Mouse (Mus musculus) stomach, embryonic 16.5 days (tissue): ENCODE results near the gene Cdh4. TPM values are rescaled to one million over a fixed set of nuclear protein-coding genes. Genes with fewer than 3 reads are reported as not detected.

Source experiments
- ATAC-seq: fragments of 200-750 bp; cut with Nextera tagmentation; 2 replicates; pipeline ENCODE4 v1.8.0; 2017; ENCODE audit warnings: moderate number of reproducible peaks, moderate TSS enrichment; ENCODE audit not compliant: insufficient read depth, low FRiP score
- H3K27ac ChIP-seq: fragments of 300-500 bp; sonication (generic); 2 replicates; pipeline ENCODE4 v1.5.1; 2014; ENCODE audit warnings: low read length
- H3K27me3 ChIP-seq: fragments of 300-500 bp; sonication (generic); 2 replicates; pipeline ENCODE4 v1.6.1; 2014; ENCODE audit warnings: low read length, control low read depth, mixed read lengths; ENCODE audit not compliant: control insufficient read depth, insufficient read depth
- H3K36me3 ChIP-seq: fragments of 300-500 bp; sonication (generic); 2 replicates; pipeline ENCODE4 v1.6.1; 2014; ENCODE audit warnings: low read length; ENCODE audit not compliant: control insufficient read depth, insufficient read depth
- H3K4me1 ChIP-seq: fragments of 300-500 bp; sonication (generic); 2 replicates; pipeline ENCODE4 v1.6.1; 2014; ENCODE audit warnings: low read length, control low read depth, mixed read lengths; ENCODE audit not compliant: control insufficient read depth, insufficient read depth
- H3K4me2 ChIP-seq: fragments of 300-500 bp; sonication (generic); 2 replicates; pipeline ENCODE4 v1.6.1; 2014; ENCODE audit warnings: low read depth, low read length, mixed read lengths
- H3K4me3 ChIP-seq: fragments of 300-500 bp; sonication (generic); replicated peaks from 2 replicates; pipeline ENCODE4 v1.5.1; 2014; ENCODE audit warnings: mild to moderate bottlenecking, low read length
- H3K9ac ChIP-seq: fragments of 300-500 bp; sonication (generic); 2 replicates; pipeline ENCODE4 v1.6.1; 2014; ENCODE audit warnings: low read length
- H3K9me3 ChIP-seq: fragments of 300-500 bp; sonication (generic); replicated peaks from 2 replicates; pipeline ENCODE4 v1.6.1; 2016; ENCODE audit warnings: low read length, control low read depth; ENCODE audit not compliant: control insufficient read depth
- WGBS: fragments of 180-500 bp; shearing (Covaris S2); extraction: QIAGEN DNeasy Blood & Tissue Kit; methylation state at CpG from one replicate; pipeline ENCODE4 v1.1.7; 2014; 5-methylcytosine and 5-hydroxymethylcytosine counted together
- polyA plus RNA-seq: library from polyadenylated mRNA; unstranded; fragments of >200 nt; fragmentation: Nextera tagmentation; extraction: Ambion mirVana; gene quantifications from 2 replicates; pipeline ENCODE4 v1.2.1, GENCODE M21; 2015

Gene Cdh4
- polyA plus RNA-seq, 1 experiment from 2014 or later, result 4.4 TPM

DNA sequence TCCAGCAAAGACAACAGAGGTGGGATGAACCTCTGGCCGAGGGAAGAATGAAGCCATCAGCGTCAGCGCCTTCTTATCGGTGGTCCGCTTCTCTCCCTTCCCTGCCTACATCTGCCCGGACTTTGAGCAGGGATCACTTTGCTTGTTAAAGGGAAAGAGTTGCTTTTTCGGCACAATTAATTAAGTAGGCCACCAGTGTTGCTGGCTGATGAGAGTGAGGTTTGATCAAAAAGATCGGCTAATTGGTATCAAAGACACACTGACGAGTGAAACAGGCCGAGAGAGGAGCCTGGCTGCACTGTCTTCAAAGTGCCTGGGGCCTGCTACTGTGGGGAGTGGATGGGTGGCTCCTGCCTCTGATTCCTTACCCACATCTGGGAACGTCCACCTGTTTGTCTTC, 49.7 kb downstream of the Cdh4 start:
- 70% methylated on average over 11 of the region's 11 CpGs for WGBS
- Histone ChIP-seq H3K9ac (no peak overlapping the region), H3K27ac (no peak overlapping the region), H3K9me3 (no peaks in the 10 kb centered on the region), H3K4me1 (no peaks in the 10 kb centered on the region), H3K4me2 (no peak overlapping the region), H3K4me3 (no peak overlapping the region), H3K27me3 (no peaks in the 10 kb centered on the region), H3K36me3 (no peaks in the 10 kb centered on the region)
- no peak for ATAC-seq

DNA sequence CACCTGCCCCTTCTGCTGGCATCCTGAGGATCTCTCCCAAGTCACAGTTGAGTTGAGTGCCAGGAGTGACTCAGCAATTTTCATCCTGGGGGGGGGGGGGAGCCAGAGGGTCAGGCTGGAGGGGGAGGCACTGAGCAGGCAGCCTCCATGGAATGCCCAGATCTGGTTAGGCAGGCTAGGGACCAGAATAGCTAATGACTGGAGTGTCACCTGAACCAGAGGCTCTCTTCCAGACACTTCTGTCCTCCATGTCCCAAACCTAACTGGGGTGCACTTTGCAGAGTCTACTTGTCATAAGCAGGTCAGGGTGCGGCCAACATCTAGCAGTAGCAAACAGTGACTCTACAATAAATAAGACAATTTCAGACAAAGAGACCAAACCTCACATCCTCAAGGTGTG, 52.0 kb downstream of the Cdh4 start:
- Histone ChIP-seq H3K4me3 (no peak overlapping the region), H3K4me1 (no peaks in the 10 kb centered on the region), H3K27ac (no peak overlapping the region), H3K9me3 (no peaks in the 10 kb centered on the region), H3K9ac (no peak overlapping the region), H3K4me2 (no peak overlapping the region), H3K27me3 (no peaks in the 10 kb centered on the region), H3K36me3 (no peaks in the 10 kb centered on the region)
- ATAC-seq, result no peak
- WGBS, result 83% methylated on average over 1 of the region's 1 CpGs

DNA sequence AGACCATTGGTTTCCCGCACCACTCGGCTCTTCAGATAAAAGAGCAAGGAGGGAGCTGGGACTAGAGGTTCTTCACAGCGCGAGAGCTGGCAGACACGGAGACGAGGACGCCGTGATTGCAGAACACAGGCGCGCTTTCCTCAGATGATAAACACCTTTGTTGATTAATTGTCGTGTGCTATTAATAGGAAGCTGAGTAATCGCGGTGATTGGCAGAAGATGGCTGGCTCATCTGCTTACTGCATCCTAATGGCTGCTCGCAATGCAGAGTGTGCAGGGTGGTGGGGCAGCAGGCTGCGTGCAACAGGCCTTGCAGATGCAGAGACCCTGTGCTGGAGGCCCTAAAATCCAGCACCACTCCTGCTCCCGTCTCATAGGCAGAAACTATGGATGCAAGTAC, 68.2 kb downstream of the Cdh4 start:
- Histone ChIP-seq H3K4me1 (no peaks in the 10 kb centered on the region), H3K9me3 (no peaks in the 10 kb centered on the region), H3K9ac (no peak overlapping the region), H3K27me3 (no peaks in the 10 kb centered on the region), H3K4me2 (no peak overlapping the region), H3K27ac (no peak overlapping the region), H3K36me3 (no peaks in the 10 kb centered on the region), H3K4me3 (no peak overlapping the region)
- ATAC-seq, result no peak
- 74% methylated on average over 16 of the region's 16 CpGs for WGBS

DNA sequence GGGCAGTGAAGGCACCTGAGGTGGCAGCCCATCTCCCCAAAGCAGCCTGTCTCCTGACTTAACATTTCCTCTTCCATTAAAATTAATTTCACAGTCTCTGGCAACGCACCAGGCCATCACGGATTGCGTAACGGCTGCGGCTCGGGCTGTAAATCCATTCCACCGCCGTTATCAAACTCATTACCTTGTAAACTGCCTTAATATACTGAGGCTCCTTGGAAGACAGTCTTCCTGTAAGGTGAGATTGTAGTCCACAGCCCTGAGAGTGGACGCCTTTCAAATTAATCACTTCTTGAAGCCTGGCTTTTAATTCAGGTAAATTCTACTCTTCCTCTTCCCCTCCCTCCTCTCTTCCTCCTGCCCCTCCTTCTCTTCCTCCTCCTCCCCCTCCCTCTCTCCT, 74.3 kb downstream of the Cdh4 start:
- no peaks in the 10 kb centered on the region for H3K27me3 ChIP-seq
- no peak overlapping the region for H3K4me3 ChIP-seq
- H3K9me3 ChIP-seq, result no peaks in the 10 kb centered on the region
- ATAC-seq, result no peak
- no peak overlapping the region for H3K27ac ChIP-seq
- 80% methylated on average over 9 of the region's 9 CpGs for WGBS
- no peak overlapping the region for H3K9ac ChIP-seq
- no peaks in the 10 kb centered on the region for H3K4me1 ChIP-seq
- H3K36me3 ChIP-seq, result no peaks in the 10 kb centered on the region
- no peak overlapping the region for H3K4me2 ChIP-seq

DNA sequence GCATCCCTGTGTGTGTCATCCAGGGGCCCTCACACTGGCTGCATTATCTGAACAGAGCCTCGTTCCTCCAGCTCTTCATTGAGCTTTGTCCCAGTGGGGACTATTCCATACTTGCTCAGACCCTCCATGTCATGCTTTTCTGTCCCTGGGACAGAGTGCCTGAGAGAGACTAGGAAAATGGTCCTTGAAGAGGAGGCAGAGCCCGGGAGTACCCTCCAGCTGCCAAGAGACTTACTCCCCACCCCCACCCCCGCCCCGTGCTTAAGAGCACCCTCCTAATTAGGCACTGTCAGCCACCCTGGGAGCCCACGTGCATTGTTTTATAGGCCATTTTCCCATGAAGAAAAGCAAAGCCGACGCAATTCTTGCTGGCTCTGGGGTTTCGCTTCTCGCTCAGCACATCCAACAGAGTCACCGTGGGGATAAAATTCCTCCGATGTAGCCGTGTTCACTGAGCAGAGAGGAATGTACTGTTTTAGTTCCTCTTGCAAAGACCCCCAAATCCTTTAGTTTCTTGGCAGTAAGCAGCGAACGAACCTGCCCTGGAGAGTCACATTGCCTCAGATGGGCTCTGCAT, 76.3 kb downstream of the Cdh4 start:
- Histone ChIP-seq H3K9ac (no peak overlapping the region), H3K36me3 (no peaks in the 10 kb centered on the region), H3K27ac (no peak overlapping the region), H3K4me1 (no peaks in the 10 kb centered on the region), H3K4me2 (no peak overlapping the region), H3K4me3 (no peak overlapping the region), H3K9me3 (no peaks in the 10 kb centered on the region), H3K27me3 (no peaks in the 10 kb centered on the region)
- WGBS, result 58% methylated on average over 14 of the region's 14 CpGs
- ATAC-seq, result no peak

DNA sequence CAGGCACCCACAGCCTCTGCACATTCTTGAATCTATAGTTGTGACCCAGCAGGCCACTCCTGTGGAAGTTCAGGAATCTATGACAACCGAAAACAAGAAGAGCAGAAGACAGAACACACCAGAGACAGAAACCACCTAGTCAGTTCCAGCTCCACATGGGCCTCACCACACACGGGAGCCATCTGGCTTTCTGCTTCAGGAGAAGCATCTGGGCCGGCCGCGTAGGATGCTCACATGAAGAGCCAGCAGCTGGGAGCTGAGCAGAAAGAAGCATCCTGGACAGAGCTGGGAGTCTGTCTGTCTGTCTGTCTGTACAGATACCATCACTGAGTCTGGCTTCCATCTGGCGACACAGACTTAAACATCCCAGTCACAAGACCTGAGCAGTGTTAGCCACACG, 76.9 kb downstream of the Cdh4 start:
- ATAC-seq, result no peak
- Histone ChIP-seq H3K4me3 (no peak overlapping the region), H3K9ac (no peak overlapping the region), H3K27me3 (no peaks in the 10 kb centered on the region), H3K4me2 (no peak overlapping the region), H3K4me1 (no peaks in the 10 kb centered on the region), H3K9me3 (no peaks in the 10 kb centered on the region), H3K27ac (no peak overlapping the region), H3K36me3 (no peaks in the 10 kb centered on the region)
- 72% methylated on average over 7 of the region's 7 CpGs for WGBS

DNA sequence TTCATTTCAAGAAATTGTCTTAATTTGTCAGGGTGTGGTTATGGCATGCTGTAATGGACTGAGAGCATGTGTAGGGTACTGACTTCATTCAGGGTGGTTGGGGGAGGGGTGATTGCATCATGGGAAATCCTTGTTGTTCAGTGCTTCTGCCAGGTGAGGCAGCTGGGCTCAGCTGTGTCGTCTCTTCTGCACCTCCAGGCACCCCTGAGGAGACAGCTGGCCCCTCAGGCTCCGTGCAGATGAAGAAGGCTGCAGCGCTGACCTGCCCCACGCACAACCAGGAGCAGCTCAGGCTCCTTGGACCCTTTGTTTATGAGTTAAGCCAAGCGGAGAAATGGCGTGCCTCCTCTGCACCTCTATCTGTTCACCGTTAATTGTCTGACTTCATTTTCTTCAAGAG, 77.7 kb downstream of the Cdh4 start:
- WGBS, result 44% methylated on average over 7 of the region's 7 CpGs
- H3K9me3 ChIP-seq, result no peaks in the 10 kb centered on the region
- H3K27ac ChIP-seq, result no peak overlapping the region
- H3K27me3 ChIP-seq, result no peaks in the 10 kb centered on the region
- ATAC-seq, result no peak
- no peak overlapping the region for H3K4me2 ChIP-seq
- H3K4me3 ChIP-seq, result no peak overlapping the region
- no peaks in the 10 kb centered on the region for H3K36me3 ChIP-seq
- no peak overlapping the region for H3K9ac ChIP-seq
- no peaks in the 10 kb centered on the region for H3K4me1 ChIP-seq

DNA sequence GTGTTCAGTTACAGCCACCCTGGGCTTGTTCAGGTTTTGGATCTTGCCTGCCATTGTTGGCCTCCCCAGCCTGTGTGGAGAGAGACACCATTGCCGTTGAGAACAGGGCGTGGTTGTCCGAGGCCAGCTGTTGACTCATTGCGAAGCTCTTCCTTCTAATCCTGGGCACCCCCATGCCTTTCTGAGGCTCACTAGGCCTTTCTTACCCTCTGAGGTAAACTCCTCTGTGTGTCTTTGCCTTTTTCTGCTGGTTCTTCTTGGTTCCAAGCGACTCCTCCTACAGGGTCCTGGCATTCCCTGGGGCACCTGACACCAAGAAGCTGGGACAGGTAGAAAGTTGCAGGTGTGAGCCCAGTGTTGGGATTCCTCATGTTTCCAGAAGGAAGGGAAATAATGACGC, 78.7 kb downstream of the Cdh4 start:
- Histone ChIP-seq H3K4me2 (no peak overlapping the region), H3K36me3 (no peaks in the 10 kb centered on the region), H3K9ac (no peak overlapping the region), H3K4me3 (no peak overlapping the region), H3K9me3 (no peaks in the 10 kb centered on the region), H3K27ac (no peak overlapping the region), H3K27me3 (no peaks in the 10 kb centered on the region), H3K4me1 (no peaks in the 10 kb centered on the region)
- 75% methylated on average over 6 of the region's 6 CpGs for WGBS
- no peak for ATAC-seq

DNA sequence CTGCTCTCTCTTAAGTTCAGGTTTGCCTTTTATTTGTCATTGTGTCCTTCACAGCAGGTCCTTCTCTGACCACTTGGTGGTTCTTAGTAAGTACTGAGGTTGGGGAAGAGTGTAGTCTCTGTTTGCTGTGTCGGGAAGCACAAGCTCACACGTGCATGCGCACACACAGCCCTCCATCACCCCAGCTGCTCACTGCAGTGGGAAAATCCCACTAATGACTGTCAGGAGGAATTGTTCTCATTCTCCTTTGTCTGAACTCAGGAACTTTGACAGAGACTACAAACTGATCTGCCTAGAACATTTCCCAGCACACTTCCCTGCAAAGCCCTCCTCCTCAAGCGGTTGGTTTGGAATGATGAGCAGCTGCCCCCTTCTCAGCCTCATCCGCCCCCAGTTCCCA, 79.2 kb downstream of the Cdh4 start:
- Histone ChIP-seq H3K27ac (no peak overlapping the region), H3K27me3 (no peaks in the 10 kb centered on the region), H3K4me3 (no peak overlapping the region), H3K36me3 (no peaks in the 10 kb centered on the region), H3K9me3 (no peaks in the 10 kb centered on the region), H3K4me2 (no peak overlapping the region), H3K9ac (no peak overlapping the region), H3K4me1 (no peaks in the 10 kb centered on the region)
- 66% methylated on average over 5 of the region's 5 CpGs for WGBS
- no peak for ATAC-seq

DNA sequence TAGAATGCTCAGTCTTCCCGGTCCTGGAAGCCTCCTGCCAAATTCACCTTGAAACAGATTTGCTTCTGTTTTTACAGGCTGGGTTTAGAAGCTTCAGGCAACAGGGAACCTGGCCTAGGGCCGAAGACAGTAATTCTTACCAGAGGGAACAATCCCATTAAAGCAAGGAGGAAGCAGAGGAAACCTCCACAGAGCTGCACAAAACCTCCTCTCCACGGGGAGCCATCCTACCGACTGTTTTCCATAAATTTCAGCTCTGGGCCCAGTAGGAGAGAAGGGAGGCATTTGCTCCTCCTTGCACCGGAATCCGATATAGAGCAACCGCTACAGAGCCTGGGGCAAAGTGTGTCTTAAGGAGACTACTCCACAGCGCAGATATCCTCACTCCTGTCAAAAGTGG, 79.9 kb downstream of the Cdh4 start:
- ATAC-seq, result no peak
- Histone ChIP-seq H3K27me3 (no peaks in the 10 kb centered on the region), H3K9ac (no peak overlapping the region), H3K4me1 (no peaks in the 10 kb centered on the region), H3K27ac (no peak overlapping the region), H3K4me2 (no peak overlapping the region), H3K9me3 (no peaks in the 10 kb centered on the region), H3K36me3 (no peaks in the 10 kb centered on the region), H3K4me3 (no peak overlapping the region)
- 46% methylated on average over 8 of the region's 8 CpGs for WGBS
